Mouse (Mus musculus) layer of hippocampus, postnatal 10 days (tissue): Measurements from ENCODE around the gene Hes2. TPM values are rescaled to one million over a fixed set of nuclear protein-coding genes. Genes with fewer than 3 reads are reported as not detected.

Experiments used
- DNase-seq, 2 experiments: peaks; one replicate each; pipeline ENCODE4 v3.0.0; 2021; ENCODE audit warnings: low spot score in 2 of 2
- total RNA-seq, 2 experiments: library from RNA; stranded (reverse); gene quantifications; 2 replicates each; pipeline ENCODE4 v1.2.3; 2021

Gene Hes2
- total RNA-seq, 2 experiments from 2014 or later = not detected

- no peak for DNase-seq
Observed at GRCm38 (mm10) chr4:152185510-152186204, 27.0 kb downstream of the Hes2 start.

DNA sequence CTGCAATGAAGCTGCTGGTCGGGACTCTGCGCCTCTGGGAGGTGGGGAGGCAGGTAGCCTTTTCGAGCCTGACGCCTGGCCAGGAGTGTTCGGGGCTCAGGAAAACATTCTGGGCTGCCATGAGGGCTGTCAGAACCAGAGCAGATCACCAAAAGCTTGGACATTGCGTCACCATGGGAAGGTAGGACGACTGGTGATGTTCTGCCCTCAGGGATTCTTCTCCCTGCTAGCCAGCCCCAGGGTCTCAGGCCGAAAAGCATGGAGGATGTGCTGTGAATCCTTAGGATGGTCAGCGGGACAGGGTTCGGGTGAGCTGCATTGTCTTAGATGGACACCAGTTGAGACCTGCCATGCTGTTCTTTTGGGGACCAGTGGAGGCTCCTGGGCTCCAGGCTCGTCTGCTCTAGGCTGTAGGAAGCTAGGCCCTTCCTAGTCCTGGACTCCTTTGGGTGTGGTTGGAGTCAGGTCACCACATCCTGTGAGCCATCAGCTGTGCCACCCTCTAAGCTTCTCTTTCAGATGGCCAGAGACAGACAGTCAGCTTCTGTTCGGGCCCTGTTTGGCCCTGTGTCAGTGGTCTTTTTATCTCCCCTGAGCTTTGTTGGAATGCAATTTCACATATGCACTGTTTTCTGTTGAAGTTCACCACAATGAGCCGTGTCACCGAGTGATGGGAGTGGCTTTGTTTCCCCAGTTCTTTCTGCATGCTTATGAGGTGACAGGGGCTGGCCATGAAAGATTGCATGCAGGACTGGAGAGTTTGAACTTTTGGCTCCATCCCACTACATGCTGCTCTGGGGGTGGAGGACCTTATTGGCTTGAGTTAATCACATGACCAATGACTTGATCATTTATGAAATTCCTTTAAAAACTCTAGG is 27.8 kb downstream of the Hes2 start:
- DNase-seq = no peak

DNA sequence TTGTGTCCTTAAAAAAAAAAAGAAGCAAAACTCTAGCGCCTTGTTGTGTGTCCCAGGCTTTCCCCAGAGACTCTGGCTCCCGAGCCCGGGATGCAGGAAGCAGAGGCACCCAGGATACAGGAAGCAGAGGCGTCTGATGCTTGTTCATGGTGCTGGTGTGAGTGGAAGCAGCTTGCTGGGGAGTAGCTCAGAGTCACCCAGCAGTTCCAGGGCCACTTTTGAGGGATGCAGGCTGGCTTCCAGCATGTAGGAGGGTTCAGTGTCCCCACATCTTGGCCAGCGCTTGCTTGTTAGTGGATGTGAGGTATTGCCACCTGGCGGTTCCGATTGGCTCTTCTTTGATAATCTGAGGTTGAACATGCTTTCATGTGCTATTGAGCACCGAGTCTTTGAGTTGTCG is 28.5 kb downstream of the Hes2 start:
- no peak for DNase-seq

DNA sequence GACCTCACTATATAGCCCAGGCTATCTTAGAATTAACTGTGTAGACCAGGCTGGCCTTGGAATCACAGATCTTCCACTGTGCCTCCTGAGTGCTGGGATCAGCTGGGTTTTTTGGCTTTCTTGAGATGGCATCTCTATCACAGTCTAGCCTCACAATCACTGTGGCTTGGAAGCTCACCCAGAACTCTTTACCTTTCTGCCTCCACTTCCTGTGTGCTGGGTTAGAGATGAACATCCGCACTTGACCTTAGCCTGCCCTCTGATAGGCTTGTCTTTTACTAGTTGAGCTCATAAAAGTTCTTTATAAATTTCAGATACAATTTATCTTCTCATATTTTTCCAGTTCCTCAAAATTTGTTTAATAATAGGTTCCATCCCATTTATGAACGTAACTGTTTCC is 30.0 kb downstream of the Hes2 start:
- no peak for DNase-seq

GRCm38 (mm10) chr4:152189071-152189470 is 30.4 kb downstream of the Hes2 start:
- no peak for DNase-seq

DNA sequence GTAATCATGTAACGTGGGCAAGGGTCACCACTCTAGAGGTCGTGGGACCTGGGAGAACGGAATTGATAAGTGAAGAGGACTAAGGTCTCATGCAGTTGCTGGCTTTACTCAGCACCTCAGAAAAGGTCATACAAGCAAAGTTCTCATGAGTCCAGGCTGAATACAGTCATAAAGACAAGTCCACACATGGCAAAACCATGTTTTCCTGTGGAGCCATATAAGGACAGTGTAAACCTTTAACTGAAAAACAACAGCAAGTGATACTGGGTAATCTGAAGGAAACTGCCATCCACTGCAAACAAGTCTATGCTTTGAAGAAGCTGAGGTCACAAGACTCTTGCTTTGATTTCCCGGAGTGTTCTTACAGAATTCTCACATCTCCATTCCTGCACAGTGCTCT is 31.0 kb downstream of the Hes2 start:
- no peak for DNase-seq

DNA sequence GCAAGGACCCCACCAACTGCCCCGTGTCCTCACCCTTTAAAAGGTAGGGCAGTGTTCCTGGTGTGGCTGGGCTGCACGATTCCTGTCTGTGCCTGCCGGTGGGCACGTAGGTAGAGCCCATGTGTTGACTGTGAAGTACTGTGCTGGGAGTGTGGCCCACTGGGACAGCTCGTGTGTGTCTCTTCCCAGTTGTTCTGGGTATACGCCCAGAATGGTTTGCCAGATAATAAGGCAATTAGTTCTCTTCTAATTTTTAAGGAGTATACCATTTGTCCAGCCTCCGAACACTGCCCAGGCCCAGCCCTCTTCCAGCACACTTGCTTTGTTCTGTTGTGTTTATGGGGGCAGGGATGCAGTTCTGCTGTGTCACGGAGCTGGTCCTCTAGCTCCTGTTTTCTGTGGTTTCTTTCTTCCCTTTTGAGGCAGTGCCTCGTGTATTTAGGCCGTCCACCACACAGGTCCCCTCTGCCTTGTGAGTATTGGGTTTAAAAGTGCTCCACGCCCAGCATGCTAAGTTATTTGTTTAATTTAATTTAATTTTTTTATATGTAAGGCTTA is 31.5 kb downstream of the Hes2 start:
- DNase-seq = no peak

DNA sequence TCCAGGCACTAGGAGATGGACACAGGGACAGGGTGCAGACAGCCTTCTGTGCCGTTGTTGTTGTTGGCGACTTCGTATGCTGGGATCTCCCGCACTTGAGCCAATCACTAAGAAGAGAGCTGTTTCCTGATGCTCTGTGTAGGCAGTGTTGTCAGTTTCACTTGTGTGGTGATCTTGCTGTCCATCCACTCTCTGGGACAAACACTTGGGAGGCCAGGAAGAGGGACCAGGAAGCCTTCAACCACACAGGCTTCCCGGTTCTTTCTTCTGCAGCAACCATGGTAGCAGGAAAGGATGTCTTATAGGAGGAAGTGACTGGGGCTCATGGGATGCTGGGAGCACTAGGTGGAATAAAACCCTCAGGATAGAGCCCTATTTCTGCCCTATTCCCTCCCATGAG is 32.0 kb downstream of the Hes2 start:
- DNase-seq = no peak

GRCm38 (mm10) chr4:152192569-152192968 is 33.9 kb downstream of the Hes2 start:
- DNase-seq = no peak

- DNase-seq = no peak
Observed at GRCm38 (mm10) chr4:152194476-152195175, 36.0 kb downstream of the Hes2 start.

DNA sequence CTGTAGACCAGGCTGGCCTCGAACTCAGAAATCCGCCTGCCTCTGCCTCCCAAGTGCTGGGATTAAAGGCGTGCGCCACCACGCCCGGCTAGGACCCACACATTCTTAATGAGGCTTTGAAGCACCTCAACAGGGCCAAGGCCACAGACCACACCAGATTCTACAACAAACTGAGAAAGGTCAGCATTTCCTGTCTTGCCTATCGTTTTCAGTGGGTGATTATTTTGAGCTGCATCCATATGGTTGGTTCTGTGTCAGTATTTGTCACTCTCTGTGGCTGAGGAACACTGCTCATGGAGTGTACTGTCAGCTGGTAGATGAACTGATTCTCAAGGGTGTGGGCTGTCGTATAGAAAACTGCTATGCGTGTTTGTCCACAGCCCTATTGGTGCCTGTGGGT is 37.6 kb downstream of the Hes2 start:
- DNase-seq = no peak

DNA sequence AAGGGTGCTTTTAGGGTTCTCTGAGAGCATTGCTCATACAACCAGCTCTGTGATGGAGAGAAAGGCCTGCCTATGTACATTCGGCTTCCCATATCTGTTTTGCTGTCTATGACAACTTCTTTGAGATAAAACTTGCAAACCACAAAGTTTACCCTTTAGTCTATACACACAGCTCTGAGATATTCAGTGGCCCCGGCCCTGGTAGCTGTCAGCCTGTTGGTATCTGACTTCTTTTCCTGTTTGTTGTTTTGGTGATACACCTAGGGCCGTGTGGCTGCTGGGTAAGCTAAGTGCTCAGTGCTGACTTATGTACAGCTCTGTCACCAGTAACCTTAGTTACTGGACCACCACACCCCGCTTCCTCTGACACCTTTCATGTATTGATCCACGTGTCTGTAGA is 38.9 kb downstream of the Hes2 start:
- DNase-seq = no peak

GRCm38 (mm10) chr4:152199617-152200016 is 41.0 kb downstream of the Hes2 start:
- DNase-seq = no peak

- no peak for DNase-seq
Observed at GRCm38 (mm10) chr4:152201492-152201891, 42.8 kb downstream of the Hes2 start.

- no peak for DNase-seq
Observed at GRCm38 (mm10) chr4:152202418-152202817, 43.8 kb downstream of the Hes2 start.

GRCm38 (mm10) chr4:152202905-152203304 is 44.2 kb downstream of the Hes2 start:
- no peak for DNase-seq

- DNase-seq = no peak
Observed at GRCm38 (mm10) chr4:152204663-152205062, 46.0 kb downstream of the Hes2 start.

- no peak for DNase-seq
Observed at GRCm38 (mm10) chr4:152206199-152206598, 47.5 kb downstream of the Hes2 start.

GRCm38 (mm10) chr4:152209623-152210022 is 51.0 kb downstream of the Hes2 start:
- DNase-seq = no peak
